Mouse (Mus musculus) small intestine, adult 2 months (tissue): ENCODE results near the gene Cel.

Experiments
- CTCF ChIP-seq: fragments of 200-500 bp; IDR thresholded peaks from 2 replicates; pipeline ENCODE4 v1.5.1; 2012; ENCODE audit warnings: low read depth, mild to moderate bottlenecking, control low read depth, inconsistent platforms, low read length, moderate library complexity, mixed read lengths; ENCODE audit not compliant: insufficient replicate concordance, insufficient read length; ENCODE audit errors: extremely low read depth
- POLR2A ChIP-seq: fragments of 200-500 bp; IDR thresholded peaks from 2 replicates; pipeline ENCODE4 v1.6.1; 2012; ENCODE audit warnings: low read depth, mild to moderate bottlenecking, control low read depth, inconsistent platforms, low read length, moderate library complexity

- TF ChIP-seq CTCF (no peak), POLR2A (no peak)
Observed at GRCm38 (mm10) chr2:28575341-28575740, 12.1 kb upstream of the Cel start.
